Mouse (Mus musculus) spleen, adult 18-20 months (tissue): ENCODE measurements around the gene Mettl4.
A peak's percentile ranks its signal among the peaks of the same experiment; 100 is the strongest.

Experiments used
- DNase-seq, 2 experiments: peaks; one replicate each; pipeline ENCODE4 v3.0.0; 2022; ENCODE audit warnings: mixed read lengths in 2 of 2

Mettl4 gene

DNA sequence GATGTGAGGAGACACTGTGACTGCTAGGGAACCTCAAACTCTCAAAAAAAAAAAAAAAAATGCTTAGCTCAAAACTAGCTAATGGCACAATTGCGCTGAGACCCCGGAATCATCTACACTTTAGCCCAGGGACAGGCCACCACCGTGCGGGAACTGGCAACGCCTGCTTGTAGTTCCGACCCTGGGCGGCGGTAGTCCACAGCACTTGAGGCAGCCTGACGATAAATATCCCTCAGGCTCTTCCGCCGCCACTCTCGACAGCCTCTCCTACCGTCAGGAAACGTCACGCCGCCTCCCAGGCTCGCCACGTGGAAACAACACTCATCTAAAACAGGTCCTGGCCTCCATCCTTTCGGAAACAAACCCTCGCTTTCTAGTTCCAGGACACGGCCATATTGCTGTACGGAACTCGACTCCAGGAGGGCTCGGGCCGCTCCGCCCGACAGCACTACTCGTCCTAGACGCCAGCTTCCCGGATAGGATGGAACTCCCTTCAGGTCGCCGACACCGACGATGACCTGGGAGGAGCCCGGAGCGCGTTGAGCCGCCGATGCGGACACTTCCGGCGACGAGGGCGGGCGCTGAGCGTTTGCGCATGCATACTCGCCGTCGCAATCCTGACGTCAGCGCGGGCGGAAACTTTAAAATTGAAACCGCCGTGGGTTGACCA lies at the start of gene Mettl4:
Gene Mettl4 (minus strand): TSS at position 554 of the 670 bp plus-strand sequence.
- peak; percentile 77 to 81 for DNase-seq

DNA sequence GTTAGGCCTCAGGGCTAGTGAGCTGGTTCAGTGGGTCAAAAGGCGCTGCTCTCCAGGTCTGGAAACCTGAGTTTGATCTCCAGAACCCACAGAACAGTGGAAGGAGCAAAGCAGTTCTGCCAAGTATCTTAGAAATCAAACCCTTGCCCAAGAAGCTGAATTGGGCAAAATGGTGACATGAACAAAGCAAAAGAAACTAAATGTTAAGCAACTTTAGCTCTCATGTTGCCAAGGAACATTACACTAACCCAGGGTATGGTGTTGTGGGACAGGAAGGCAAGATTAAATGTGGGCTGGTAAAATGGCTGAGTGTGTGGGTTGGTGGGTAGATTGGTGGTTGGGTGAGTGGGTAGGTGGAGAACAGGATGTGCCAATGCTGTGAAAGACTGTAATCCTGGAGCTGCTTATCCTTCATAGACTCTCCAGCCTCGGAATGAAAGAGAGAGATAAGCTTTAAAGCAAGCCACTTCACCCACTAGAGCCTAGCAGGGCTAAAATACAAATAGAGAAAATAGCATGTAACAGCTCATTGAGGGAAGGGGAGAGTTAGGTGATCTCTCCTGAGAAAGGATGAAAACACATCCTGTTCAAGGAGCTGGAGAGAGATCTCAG lies 29.2 kb upstream of the Mettl4 start:
- DNase-seq = no peak

DNA sequence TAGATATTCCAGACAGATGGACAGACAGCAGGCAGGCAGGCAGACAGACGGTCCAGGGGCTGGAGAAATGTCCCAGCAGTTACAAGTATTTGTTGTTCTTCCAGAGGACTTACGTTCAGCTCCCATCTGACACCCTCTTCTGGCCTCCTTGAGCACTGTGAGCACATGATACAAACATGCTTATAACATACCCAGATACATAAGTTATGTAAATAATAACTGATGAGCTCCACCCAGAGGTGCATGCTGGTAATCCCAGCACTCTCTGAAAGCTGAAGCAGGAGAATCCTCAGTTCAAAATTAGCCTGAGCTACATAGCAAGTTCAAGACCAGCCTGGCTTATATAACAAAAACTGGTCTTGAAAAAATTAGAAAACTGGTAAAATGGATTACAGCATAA lies 18.7 kb upstream of the Mettl4 start:
- DNase-seq = no peak

DNA sequence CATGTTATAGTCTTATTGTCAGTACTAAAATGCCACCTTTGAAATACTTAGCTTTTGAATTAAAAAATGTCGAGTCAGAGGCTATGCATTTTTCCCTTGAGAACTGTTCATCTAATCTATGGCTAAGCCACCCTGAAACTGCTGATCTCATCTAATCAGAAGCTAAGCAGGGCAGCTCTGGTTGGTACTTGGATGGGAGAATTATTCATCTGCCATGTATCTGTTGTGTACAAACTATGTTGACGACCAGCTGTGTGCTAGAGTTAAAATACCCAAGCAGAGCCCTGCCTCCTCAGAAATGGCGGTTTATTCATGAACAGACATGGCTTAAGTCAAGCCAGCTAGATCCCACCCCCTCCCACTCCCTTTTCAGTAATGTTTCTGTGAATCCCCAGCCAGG lies 14.9 kb upstream of the Mettl4 start:
- DNase-seq = no peak

DNA sequence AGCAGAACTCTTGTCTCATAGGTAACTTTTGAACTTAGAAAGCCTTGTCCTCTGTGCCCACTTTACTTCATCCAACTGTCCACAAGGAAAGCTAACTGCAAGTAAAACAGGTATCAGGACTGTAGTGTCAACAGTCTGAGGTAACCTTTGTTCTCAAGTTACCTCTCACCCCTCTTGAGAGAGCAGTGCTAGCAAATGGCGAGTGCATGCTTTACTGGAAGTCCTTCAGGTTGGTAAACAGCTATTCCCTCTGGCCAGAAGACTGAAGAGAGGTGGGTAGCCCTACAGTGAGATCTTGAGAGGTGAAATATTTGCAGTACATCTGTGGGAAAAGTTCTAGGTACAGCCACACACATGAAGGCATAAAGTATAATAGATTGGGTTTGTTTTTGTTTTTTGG lies 14.2 kb upstream of the Mettl4 start:
- DNase-seq = no peak

DNA sequence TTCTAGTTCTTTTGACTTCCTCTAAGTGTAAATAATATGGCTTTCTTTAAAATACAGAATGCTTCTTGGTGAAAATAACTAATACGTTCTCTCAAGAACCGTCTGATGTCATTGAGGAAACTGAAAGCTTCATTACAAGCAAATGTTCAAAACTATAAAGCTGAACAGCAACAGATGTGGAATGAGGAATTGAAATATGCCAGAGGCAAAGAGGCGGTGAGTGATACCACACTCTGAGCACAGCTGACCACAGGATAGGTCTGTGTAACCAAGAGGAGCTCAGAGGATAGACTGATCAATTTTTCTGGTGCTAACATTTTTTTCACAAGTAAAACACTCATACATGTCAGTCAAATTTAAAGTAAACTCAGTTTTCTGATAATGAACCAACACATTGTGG lies 12.6 kb upstream of the Mettl4 start:
- no peak for DNase-seq

DNA sequence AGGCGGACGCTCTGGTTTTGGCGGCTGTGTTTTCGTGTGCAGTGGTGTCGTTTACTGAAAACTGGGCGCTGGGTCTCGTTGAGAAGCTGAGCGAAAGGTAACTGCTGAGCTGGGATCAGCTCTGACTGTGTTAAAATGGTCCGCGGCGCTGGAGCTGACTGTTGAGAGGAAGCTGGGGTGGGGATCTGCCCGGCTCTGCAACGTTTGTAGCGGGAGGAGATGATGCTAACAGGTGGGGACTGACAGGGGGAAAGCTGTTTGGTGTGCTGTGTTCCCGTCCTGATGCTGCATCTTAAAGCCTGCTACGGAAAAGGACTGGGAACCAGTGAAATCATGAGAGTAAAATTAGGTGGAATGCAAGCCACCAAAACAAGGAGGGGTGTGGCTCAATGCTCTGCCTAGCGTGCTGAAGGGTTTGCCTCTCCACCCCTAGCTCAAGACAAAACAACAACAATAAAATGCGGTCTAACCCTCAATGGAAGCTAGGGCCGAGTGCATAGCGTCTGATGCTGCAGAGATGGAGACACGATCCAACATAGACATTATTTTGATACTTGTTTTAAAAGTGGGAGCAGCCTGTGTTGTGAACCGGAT lies 414 bp upstream of the Mettl4 start:
- no peak for DNase-seq

DNA sequence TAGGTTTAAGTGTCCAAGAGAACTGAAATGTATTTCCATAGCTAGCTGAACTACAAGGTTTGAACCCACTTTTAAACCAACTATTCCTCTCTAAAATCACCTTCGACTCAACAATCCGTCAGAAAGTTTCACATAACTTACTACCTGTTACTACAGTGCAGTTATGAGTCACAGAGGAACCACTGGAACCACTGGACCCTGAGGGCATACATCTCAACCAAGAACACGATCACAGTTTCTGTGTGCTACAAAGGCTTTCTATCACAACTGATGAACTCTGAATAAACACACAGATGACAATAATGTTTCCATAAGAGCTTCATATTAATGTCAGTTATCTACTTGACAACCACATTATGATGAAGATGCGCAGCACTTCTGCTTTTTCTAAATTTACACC lies 11.6 kb downstream of the Mettl4 start:
- DNase-seq = no peak

DNA sequence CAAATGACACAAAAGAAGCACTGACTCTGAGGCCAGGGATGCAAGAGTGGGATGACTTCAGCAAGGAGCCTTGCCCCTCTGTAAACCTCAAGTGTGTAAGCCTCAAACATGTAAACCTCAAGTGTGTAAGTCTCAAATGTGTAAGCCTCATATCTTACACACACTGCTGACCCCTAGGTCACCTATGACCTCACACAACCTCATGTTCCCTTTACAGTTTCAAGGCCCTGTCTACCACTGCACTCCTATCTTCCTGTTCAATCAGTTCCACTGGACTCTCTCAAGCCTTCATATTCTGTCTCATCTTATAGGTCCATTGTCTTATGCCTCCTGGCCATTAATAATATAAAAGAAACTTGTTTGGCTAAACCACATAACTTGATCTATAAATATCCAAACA lies 13.9 kb downstream of the Mettl4 start:
- no peak for DNase-seq

DNA sequence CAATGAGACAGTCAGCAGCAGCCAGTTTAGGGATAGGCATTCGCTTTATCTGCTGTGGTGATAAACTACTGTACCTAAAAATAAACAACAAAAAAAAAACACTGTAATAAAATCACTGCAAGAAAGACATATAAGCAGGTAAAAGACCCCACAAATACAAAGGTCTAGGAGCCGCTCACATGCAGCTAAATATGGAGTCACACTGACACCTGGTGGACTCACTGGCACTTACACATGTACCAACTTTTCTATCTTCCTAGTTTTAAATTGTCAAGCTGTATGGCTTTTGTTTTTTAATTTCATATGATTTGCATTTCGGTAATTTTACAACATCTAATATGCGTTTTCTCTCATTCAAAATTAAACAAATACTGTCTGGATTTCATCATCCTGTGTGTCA lies 14.4 kb downstream of the Mettl4 start:
- DNase-seq = no peak

DNA sequence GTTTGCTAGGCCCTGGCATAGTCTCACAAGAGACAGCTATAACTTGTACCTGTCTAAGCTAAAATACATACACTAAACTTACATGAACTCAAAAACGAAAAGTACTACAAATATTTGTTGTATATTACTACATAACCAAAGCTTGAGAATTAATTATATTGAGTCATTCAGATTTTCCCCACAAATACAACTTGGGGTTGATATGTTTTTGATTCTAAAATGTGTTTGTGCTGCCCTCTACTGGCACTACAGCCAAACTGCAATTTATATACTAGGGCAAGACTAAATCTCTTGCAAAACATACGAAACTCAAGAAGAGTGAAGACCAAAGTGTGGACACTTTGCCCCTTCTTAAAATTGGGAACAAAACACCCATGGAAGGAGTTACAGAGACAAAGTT lies 19.4 kb downstream of the Mettl4 start:
- peak in 1 of 2 experiments; percentile 16 for DNase-seq

DNA sequence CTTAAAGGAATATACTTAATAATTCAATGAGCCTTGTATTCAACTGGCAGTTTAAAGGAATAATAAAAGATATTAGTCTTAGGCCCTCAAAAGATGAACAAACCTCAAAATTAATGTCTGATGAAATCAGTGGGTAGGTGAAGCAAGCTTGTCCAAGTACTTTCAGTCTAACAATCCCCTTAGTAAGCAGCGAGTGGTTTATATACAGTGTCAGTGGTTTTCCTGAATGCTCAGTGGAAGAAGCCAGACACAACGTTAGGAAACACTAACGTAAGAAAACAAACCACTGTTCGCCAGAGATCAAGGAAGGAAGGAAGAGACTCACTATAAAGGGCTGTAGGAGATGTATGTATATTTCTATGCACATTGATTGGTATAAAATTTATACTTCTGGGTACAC lies 23.1 kb downstream of the Mettl4 start:
- no peak for DNase-seq

DNA sequence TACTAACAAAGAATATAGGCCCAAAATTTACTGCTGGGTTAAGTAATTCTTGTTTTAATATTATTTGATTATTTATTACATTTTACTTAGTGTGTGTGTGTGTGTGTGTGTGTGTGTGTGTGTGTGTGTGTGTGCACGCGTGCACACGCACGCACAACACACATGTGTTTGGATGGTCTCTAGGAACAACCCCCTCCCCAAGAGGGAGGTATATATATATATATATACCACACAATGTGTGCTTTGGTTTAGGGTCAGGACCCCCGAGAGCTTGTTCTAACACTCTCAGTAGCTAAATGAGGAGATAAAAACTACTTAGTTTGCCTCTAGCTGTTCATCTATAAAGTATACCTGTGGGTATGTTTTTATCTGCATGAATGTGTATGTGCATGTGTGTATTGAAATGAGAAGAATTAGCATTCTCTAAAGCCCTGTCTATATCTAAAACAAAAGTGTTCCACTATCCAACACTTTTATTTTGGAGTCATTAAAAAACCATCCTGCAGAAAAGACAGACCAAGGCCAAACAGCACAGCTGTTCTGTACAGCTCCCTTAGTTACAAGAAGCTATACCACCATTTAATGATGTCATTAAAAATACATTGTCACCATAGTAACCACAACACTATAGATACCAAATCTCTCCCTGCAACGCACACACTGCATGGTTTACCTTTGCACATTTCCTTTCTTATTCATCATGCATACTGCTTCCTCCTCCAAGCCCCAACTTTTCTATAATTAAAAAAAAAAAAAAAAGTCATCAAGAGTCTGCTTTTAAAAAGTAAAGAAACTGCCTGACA lies 76.1 kb downstream of the Mettl4 start:
- DNase-seq = no peak
